Mouse (Mus musculus) G1E-ER4 (cell line): ENCODE data around the gene Fam3b. TPM values are rescaled to one million over a fixed set of nuclear protein-coding genes. Genes with fewer than 3 reads are reported as not detected.

Source experiments
- GATA1 ChIP-seq: IDR thresholded peaks from one replicate; pipeline ENCODE4 v1.8.0; 2012; ENCODE audit warnings: low read length, inconsistent platforms
- polyA plus RNA-seq: library from polyadenylated mRNA; stranded (reverse); fragments of >175 nt; gene quantifications from 2 replicates; pipeline ENCODE4 v1.2.3, GENCODE M21; 2012

Gene Fam3b
- polyA plus RNA-seq, 1 experiment: not detected

DNA sequence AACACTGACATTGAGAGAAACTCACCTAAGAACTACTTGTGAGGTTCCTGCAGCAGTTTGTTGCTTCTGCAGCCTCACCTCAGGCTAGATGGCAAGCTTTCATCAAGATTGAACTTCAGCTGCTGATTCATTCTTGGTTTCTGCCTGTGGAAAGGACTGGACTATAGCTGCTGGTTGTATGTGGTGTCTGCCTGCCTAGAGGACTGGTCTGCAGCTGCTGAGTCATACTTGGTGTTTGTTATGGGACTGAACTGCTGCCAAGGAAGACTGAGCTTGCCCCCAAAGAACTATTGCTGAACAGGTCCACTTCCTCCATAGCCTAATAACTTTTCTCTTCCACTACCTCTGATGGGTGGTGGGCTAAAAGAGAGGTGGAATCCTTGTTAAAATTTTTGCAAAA is 67.2 kb downstream of the Fam3b start:
- TF ChIP-seq GATA1: no peak

DNA sequence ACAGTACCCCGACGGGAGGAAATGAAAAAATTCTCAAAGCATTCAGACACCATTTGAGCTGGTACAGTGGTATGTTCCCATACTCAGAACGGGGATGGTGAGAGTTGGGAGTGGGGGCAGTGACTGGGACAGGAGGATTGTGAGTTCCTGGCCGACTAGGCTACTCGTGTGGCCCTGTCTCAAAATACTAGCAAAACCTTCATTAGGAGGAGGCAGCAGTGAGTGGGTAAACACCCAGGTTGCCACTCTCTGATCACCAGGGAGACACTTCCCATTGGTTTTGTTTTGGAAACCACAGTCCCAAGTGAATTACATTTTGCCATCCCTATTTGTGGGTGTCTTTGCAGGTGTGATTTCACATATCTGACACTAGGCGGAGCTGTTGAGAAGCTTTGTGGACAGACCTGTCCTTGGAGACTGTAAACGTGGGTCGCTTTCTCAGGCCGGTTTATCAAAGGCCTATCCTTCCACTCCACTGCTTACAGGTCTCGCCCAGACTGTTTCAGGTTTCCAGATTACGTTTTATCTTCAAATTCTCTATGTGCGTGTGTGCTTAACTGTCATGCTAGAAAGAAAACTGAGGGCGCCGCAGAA is 70.8 kb downstream of the Fam3b start:
- no peak for TF ChIP-seq GATA1

DNA sequence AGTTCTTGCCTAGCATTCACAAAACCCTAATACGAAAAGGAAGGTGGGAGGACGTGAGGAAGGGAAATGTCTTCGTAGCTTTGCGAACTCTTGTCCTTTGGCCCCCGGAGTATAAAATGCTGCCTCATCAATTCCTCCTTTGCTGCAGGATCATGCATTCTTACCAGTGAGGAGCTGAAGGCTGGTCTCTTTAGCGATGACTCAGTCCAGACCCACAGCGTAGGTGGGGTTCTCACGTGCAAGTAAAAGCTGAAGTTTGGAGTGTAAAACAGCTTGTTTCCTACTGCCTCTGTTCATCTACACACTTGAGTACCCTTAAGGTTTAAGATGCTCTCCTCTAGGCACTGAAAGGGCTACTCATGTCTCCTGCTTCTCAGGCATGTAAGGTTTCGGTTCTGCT is 72.6 kb downstream of the Fam3b start:
- no peak for TF ChIP-seq GATA1

DNA sequence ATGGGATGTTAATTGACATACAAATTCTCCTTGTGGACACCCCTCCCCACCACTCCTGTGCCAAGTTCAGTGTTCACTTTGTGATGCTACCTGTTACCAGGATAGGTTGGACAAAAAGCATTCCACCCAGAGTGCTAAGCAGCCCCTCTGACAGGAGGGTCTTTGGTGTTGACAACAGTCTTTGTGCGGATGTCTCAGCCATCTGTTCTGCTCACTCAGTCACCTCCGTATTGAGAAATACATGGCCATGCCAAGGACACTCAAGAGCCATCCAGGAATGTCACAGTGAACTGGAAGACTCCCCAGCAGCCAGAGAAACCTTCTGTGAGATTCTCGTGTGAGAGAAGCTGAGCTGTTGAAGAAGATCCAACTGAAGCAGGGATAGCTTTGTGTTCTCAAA is 76.4 kb downstream of the Fam3b start:
- no peak for TF ChIP-seq GATA1

DNA sequence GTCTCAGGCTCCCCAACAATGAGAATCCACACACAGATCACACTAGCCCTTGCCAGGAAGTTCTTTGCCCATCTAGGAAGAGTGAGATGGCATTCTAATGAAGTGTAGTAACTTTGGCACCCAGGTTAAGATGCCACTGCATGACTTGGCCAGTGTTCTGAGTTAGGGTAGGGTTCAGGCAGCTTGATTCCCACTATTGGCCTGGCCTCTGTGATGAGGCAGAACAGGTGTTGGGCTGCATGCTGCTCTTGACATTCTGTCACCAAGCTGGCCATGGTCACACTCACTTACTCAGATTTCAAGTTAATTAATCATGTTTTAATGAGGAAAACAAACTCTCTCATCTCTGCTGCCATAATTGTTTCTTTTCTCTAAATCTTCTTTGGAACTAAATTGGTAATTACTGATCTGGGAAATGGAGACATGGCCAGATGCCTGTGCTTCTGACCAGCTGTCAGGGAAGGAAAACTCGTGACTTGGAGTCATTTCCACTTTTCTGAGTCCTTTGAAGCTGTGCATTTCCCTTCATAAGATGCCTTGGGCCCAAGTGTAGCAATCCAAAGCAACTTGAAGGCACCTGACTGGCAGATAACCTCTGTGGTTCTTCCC is 77.1 kb downstream of the Fam3b start:
- TF ChIP-seq GATA1: no peak

DNA sequence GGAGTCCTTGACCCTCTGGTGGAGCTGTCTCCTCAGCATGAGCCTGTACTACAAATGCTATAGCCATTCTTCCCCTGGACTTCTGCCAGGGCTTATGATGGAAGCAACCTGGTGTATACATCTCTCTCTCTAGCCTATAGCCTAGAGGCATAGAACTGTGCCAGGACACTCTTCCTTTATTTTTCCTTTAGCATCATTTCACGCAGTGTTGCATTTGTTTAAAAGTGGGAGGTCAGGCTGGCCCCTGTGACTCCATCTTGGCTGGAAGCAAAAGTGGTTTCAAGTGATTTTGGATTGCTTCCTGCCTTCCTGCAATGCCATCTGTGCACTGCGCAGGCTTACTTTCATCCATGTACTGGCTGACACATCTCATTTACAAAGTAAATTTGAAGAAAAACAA is 80.4 kb downstream of the Fam3b start:
- TF ChIP-seq GATA1: no peak

DNA sequence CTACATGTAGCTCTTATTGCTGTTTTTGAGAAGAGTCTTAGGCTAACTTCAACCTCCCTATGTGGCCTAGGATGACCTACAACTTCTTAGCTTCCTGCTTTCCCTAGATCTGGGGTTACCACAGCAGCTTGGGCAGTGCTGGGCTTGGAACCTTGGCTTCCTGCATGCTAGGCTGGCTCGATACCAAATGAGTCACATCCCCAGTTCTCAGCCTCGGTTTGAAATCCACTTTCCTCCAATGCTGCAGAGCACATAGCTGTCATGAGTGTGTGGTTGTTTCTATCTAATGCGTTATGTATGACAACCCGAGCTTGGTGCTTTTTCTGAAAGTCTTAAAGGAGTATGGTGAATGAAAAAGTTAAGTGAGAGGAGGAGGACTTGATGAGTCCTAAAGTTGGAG is 83.3 kb downstream of the Fam3b start:
- TF ChIP-seq GATA1: no peak

DNA sequence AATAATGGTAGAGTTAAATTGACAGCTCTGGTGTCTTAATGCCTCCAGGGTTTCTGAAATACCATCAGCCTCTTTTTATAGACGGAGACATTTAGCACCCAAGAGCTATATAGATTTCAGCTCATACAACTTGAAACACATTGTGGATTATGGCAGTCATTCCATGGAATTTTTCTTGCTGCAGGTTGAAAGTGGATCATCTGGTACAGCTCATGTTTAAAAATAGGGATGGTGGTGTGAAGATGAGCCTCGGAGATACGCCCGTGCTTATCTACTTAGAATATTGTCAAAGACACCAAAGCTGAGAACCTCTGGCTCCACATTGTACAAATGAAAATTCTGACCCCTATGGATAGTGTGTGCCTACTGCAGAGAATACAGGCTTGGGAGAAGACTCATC is 84.5 kb downstream of the Fam3b start:
- no peak for TF ChIP-seq GATA1

DNA sequence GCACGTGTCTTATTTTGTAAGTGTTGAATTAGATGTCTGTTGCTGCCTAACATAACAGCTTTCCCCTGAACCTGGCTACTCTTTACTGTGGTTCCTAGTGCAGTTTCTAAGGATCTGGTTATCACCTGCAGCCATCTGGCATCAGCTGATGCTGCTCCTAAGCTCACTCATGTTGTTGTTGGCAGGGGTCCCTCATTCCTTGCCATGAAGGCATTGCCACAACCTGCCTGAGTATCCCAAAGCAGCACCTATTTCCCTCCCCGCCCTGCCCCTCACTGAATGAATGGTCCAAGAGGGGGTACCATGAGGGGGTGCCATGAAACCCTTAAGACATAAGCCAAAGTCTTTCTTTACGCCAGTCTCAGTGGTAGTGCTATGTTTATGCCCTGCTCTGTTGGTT is 86.6 kb downstream of the Fam3b start:
- TF ChIP-seq GATA1: no peak

DNA sequence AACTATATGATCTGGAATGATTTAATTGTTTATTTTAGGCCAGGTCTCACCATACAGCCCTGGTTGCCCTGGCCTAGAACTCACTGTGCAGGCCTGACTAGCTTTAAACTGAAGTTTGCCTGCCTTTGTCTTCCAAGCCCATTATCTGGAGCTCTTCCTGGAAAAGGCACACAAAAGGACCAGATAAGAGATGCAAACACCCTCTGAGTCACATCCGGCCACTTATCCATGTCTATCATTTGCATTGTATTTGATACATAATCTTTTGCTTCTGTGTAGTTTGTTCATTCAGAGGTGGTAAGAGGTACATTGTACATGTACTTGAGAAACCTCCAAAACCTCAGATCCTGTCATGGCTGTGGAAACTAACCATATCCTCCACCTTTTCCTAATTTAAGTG is 91.0 kb downstream of the Fam3b start:
- TF ChIP-seq GATA1: no peak

DNA sequence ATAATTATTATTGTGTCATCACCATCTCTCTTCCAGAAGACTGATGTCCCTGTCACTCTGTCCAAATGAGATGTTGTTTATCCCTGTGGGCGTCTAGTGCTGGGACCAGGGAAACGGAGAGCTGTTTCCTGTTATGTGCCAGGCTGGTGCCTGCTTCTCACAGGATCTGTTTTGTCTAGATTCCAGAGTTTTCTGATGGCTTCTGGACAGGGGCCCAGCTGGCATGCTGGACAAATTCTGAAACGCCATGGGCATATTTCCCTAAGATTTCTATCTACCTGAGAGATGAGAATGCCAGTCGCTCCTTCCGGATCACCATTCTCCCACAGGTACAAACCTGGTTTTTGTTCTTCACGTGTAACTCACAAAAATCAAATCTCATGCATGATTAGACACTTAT is 92.9 kb downstream of the Fam3b start:
- no peak for TF ChIP-seq GATA1

Other genes with a start within 250 kb of the Fam3b start
- not detected in 2 replicates for gene Bace2, start 158.1 kb downstream of the Fam3b start, polyA plus RNA-seq
- gene Mx1, start 51.9 kb downstream of the Fam3b start, polyA plus RNA-seq: not detected in 2 replicates
- not detected in 2 replicates for gene Tmprss2, start 96.4 kb upstream of the Fam3b start, polyA plus RNA-seq
- gene Ripk4, start 249.0 kb upstream of the Fam3b start, polyA plus RNA-seq: not detected in 2 replicates